Mouse (Mus musculus): ENCODE measurements at regions not wholly inside any gene's neighbourhood (a gene's known extent, or its start where the extent isn't known, plus 50 kb on each side); places are given as distances from the start of the nearest gene placed in this dataset.
A peak's percentile ranks its signal among the peaks of the same experiment; 100 is the strongest.

DNA sequence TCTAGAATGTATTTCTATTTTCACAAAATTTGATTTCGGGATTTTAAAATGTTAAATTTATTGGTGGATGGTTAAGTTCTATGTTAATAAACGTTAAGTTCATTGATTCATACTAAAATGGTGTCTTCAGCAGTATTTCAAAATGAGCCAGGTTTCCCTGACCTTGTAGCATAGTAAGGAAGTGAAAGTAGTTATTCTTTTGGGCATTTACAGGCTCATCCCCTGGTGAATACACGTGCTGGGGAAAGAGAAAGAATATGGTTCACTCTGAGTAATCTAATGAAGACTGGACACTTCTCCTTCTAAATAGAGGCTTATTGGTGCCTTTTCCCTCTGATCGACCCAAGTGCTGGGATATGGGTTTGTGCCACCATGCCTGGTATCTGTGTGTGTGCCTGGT is 281.1 kb downstream of the Lipi start:
- peak; percentile 52 for ATAC-seq (ENCODE audit: poor library complexity, severe bottlenecking)

DNA sequence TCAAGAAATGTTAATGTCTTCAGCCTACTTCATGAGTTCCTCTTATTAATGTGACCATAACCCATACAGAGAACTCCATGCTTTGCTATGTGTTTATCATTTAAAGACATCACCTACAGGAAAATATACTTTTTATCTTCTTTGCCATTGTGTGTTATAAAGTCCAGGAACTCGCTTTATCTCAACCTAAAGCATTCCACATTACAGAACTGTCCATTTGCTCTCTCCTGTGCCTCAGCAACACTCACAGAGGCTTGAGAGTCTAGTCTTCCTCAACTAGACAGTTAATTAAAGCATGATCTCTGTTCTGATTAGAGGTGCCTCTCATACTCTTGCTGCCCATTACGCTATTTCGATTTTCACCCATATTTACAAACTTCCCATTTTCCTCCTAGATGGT is 288.4 kb downstream of the Lipi start:
- ATAC-seq (ENCODE audit: poor library complexity, severe bottlenecking) = no peak

DNA sequence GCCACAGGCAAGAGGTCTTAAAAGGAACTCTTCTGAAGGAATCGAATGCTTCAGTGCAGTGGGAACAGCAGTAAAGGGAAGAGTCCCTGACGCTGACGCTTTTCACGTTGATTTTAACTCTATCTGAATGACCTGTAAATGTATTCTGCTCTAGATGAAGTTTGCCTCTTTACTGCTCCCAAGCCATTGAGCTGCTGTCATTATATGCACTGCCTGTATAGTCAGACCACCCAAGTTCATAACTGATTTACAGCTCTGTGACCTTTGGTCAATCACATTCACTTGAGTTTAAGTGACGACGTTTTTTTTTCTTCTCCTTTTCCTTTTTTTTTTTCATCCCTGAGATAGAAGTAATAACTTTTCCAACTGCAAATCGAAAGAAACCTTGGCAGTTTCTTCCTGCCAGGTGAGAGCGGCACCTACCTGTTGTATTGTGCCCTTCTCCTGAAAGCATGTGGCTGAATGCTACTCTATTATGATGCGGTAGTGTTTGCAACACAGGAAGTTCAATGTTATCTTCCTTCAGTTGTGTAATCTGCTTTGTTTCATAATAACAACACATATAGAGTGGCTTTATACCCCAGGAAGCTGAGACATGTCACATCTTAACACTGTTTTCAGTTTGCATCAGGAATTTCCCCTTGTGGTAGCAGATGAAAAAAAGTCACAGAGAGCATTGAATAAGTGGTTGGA is 293.0 kb downstream of the Lipi start:
- peak; percentile 88 for ATAC-seq (ENCODE audit: poor library complexity, severe bottlenecking)

- ATAC-seq (ENCODE audit: poor library complexity, severe bottlenecking) = peak; percentile 55; the same call in 1 of the 2 replicates
Observed at GRCm38 (mm10) chr16:75291194-75291593, 294.7 kb downstream of the Lipi start.

- no peak for ATAC-seq (ENCODE audit: poor library complexity, severe bottlenecking)
Observed at GRCm38 (mm10) chr16:75287150-75287549, 298.7 kb downstream of the Lipi start.

GRCm38 (mm10) chr16:75285811-75286210 is 300.1 kb downstream of the Lipi start:
- ATAC-seq (ENCODE audit: poor library complexity, severe bottlenecking) = no peak

DNA sequence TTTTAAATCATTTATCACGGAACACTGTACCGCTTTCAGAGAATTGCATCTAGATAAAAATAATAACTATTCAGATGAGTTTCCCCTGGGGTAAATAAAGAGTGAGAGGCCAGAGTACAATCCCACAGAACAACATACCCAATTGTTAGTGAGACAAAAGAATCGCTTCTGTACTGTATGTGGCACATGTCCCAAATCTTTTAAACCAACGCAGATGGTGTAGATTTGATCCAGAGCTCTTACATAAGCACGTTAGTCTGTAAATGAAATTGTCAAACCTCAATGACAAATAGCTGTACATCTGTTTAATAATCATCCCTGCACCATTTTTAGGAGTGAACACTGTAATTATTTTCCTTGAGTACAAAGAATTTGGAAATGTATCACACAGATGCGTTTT is 322.0 kb downstream of the Lipi start:
- ATAC-seq (ENCODE audit: poor library complexity, severe bottlenecking) = no peak

DNA sequence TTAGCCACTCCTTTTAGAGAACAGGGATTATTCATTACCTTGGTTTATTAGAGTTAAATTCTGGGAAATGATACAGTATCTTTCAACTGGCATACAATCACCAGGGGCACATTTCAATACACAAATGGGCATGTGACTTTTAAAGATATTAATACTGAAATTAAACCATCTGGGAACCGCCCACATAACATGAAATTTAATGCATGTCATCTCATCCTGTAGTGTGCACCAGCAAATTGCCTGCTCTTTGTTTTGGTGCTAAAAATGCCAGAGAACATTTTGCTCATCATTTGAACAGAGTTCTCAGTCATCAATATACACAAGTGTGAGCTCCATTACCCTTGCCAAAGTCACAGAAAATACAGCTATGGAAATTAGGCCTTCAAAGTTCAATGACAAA is 330.9 kb downstream of the Lipi start:
- no peak for ATAC-seq (ENCODE audit: poor library complexity, severe bottlenecking)

DNA sequence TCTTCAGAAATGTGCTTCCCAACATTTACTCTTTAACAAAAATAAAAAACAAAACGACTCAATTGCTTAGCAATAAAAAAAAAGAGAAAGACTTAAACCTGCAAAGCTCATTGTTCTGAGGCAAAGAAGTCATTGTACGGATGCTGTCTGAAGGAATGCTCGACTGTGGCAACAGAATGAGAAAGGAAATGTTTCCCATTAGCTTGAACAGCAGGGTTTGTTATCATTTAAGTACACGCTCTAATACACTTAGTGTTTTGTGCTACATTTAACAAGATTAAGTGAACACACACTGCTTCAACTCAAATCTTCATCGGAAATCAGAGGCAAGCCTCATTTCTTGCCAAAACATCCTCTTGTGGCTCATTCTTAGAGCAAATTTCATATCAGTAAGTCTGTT is 336.7 kb downstream of the Lipi start:
- no peak for ATAC-seq (ENCODE audit: poor library complexity, severe bottlenecking)

DNA sequence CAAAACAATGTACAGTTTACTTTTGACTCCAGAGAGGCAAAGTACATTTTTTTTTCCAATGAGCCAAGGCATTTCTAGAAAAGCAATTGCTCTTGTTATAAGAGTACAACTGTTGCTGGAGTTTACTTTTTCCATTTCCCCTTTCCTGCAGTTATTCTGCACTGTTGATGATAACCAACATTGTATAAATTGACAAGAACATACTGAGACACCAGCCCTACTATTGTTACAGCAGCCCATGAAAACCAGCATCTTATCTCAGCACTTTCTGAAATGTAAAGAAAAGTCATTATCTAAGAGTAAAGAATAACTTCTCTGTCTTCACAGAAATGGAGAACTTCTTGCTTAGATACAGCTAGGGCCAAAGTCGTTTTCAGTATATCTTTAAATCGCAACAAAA is 345.5 kb downstream of the Lipi start:
- ATAC-seq (ENCODE audit: poor library complexity, severe bottlenecking) = no peak

GRCm38 (mm10) chr16:75232133-75232532 is 353.7 kb downstream of the Lipi start:
- no peak for ATAC-seq (ENCODE audit: poor library complexity, severe bottlenecking)

DNA sequence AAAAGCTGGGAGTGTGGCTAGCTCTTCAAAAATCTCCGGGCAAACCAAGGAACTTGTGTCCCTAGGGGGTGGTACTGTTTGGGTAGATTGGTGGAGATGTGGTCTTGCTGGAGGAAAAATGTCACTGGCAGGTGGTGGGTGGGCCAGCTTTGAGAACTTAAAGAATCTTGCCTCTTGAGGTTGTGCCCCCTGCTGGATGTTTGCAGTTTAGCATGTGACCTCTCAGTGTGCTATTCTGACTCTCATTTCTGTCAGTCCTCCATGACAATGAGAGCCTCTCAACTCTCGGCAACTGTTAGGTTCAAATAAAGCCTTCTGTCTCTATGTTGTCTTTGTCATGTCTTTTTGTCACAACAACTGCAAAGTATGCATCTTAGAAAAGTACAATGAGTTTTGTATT is 392.5 kb downstream of the Lipi start:
- ATAC-seq (ENCODE audit: poor library complexity, severe bottlenecking) = no peak

DNA sequence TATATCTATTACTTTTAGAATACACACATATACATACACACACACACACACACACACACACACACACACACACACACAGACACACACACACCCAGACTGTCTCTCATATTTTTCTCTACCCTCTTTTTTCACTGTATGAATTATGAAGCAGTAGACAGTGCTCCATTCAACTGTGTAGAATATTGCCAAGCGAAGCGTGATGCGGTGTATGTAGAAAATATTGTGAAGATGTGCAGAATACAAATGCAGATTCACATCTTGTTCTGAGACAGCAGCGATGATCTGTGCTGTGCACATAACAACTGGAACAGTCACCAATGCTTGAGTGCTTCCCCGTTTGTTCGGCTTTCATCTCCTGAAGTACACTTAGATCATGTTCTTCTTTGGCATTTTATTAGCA is 395.5 kb downstream of the Lipi start:
- ATAC-seq (ENCODE audit: poor library complexity, severe bottlenecking) = no peak

GRCm38 (mm10) chr16:75166040-75166439 is 419.8 kb downstream of the Lipi start:
- ATAC-seq (ENCODE audit: poor library complexity, severe bottlenecking) = no peak

- ATAC-seq (ENCODE audit: poor library complexity, severe bottlenecking) = no peak
Observed at GRCm38 (mm10) chr16:75164969-75165726, 420.7 kb downstream of the Lipi start.

- no peak for ATAC-seq (ENCODE audit: poor library complexity, severe bottlenecking)
Observed at GRCm38 (mm10) chr16:75159740-75160139, 426.1 kb downstream of the Lipi start.

DNA sequence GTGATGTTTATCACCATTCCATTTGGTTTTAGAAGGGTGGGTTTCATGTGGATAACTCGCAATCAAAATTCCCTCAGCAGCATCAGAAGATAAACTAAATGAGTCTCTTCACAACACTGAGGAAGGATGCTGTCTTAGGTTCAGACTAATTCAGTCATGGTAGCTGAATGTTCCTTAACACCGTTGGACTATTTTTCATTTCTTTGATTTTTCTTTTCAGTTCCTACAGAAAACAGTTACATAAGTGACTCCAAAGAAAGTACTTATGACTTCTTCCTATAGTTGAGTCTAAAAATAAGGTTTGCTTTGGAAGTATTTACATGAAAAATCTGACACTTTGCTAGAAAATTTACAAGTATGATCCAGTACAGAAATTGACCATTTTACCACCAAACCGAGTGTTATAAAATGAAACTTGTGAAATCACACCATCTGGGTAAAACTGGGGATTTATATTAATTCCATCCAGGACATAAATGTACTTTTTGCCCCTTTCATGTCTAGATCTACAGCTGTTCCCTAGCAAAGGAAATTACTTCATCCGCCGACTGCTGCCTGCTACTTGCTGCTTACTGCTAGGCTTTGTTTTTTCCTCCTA is 430.3 kb downstream of the Lipi start:
- ATAC-seq (ENCODE audit: poor library complexity, severe bottlenecking) = no peak

Measured in megakaryocyte, adult 5-6 weeks (primary cell).